Mouse (Mus musculus) common myeloid progenitor, adult 5-6 weeks (primary cell): ENCODE measurements around the gene Gpr3. TPM values are rescaled to one million over a fixed set of nuclear protein-coding genes. Genes with fewer than 3 reads are reported as not detected.

ENCODE experiments used
- ATAC-seq: replicated peaks from 2 replicates; pipeline ENCODE4 v1.8.0; 2016; ENCODE audit warnings: low read depth, mild to moderate bottlenecking, moderate TSS enrichment, inconsistent platforms; ENCODE audit not compliant: poor library complexity, severe bottlenecking
- total RNA-seq: library from RNA; stranded (forward); fragments of 200-1000, 187-1606 nt; gene quantifications from 2 replicates; pipeline ENCODE4 v1.2.3, GENCODE M21; 2017

Gene Gpr3
- total RNA-seq, 1 experiment from 2014 or later: not detected

- ATAC-seq: peak; percentile 53
Measured at GRCm38 (mm10) chr4:133201006-133201771, 11.1 kb downstream of the Gpr3 start.

GRCm38 (mm10) chr4:133200343-133200742 is 12.0 kb downstream of the Gpr3 start:
- no peak for ATAC-seq

GRCm38 (mm10) chr4:133199743-133200142 is 12.6 kb downstream of the Gpr3 start:
- ATAC-seq: no peak

GRCm38 (mm10) chr4:133198337-133199180 is 13.8 kb downstream of the Gpr3 start:
- ATAC-seq: no peak

- no peak for ATAC-seq
Measured at GRCm38 (mm10) chr4:133197801-133198286, 14.5 kb downstream of the Gpr3 start.

- no peak for ATAC-seq
Measured at GRCm38 (mm10) chr4:133197355-133197754, 15.0 kb downstream of the Gpr3 start.

- ATAC-seq: no peak
Measured at GRCm38 (mm10) chr4:133196852-133197251, 15.5 kb downstream of the Gpr3 start.

- ATAC-seq: no peak
Measured at GRCm38 (mm10) chr4:133196136-133196535, 16.2 kb downstream of the Gpr3 start.

- no peak for ATAC-seq
Measured at GRCm38 (mm10) chr4:133195014-133195413, 17.3 kb downstream of the Gpr3 start.

- no peak for ATAC-seq
Measured at GRCm38 (mm10) chr4:133194482-133194881, 17.9 kb downstream of the Gpr3 start.

- ATAC-seq: no peak
Measured at GRCm38 (mm10) chr4:133189396-133189795, 22.9 kb downstream of the Gpr3 start.

- ATAC-seq: no peak
Measured at GRCm38 (mm10) chr4:133186856-133187255, 25.5 kb downstream of the Gpr3 start.

- ATAC-seq: no peak
Measured at GRCm38 (mm10) chr4:133185893-133186292, 26.4 kb downstream of the Gpr3 start.

GRCm38 (mm10) chr4:133184898-133185665 is 27.3 kb downstream of the Gpr3 start:
- ATAC-seq: no peak

GRCm38 (mm10) chr4:133184031-133184897 is 28.1 kb downstream of the Gpr3 start:
- no peak for ATAC-seq

GRCm38 (mm10) chr4:133182439-133183033 is 29.8 kb downstream of the Gpr3 start:
- no peak for ATAC-seq

GRCm38 (mm10) chr4:133179258-133179657 is 33.1 kb downstream of the Gpr3 start:
- no peak for ATAC-seq

GRCm38 (mm10) chr4:133178305-133178704 is 34.0 kb downstream of the Gpr3 start:
- ATAC-seq: no peak
